Mouse (Mus musculus) mature B cell (primary cell): ENCODE data around the gene Serpinb9e.
"Not testable (repeated sequence)": the region's sequence is repeated elsewhere in the genome, so short reads cannot be mapped to it uniquely, and the experiment has no call there.

ENCODE experiments used
- in situ Hi-C: fragments of 300-500 bp; cut with MboI; formaldehyde crosslinking; loops from 2 replicates; pipeline ENCODE4 v1.14.3; 2019

Gene Serpinb9e

GRCm38 (mm10) chr13:33249312-33249711, at the start of gene Serpinb9e:
Serpinb9e (plus strand) TSS chr13:33249612.
- in situ Hi-C loops = not testable (repeated sequence)

- in situ Hi-C loops = no loop called here
These were observed 49.7 kb upstream of the Serpinb9e start for GRCm38 (mm10) chr13:33199740-33200139.

GRCm38 (mm10) chr13:33308631-33309030, 59.2 kb downstream of the Serpinb9e start:
- in situ Hi-C loops = not testable (repeated sequence)
